Mouse (Mus musculus): ENCODE measurements around the gene Kazald1.

GRCm38 (mm10) chr19:45067758-45068510, 7.1 kb upstream of the Kazald1 start:
- TF ChIP-seq GATA1 (IDR thresholded peaks at IDR 0.05; ENCODE audit: borderline replicate concordance, low read length) (no peak), FLI1 (IDR thresholded peaks at IDR 0.05; ENCODE audit: low read length) (no peak)

Data from megakaryocyte, embryonic 14.5 days (primary cell).